Mouse (Mus musculus): ENCODE results near the gene Pnpla1. TPM values are rescaled to one million over a fixed set of nuclear protein-coding genes. Genes with fewer than 3 reads are reported as not detected.

The Pnpla1 gene
- polyA plus RNA-seq, 1 experiment from 2014 or later: 0.04 TPM

- TF ChIP-seq EP300 (IDR thresholded peaks at IDR 0.05) (no peak), CTCF (IDR thresholded peaks at IDR 0.05) (no peak)
- H3K4me3 ChIP-seq (ENCODE audit: low read depth, low read length): no peak overlapping the region
- WGBS: 85% methylated on average over 8 of the region's 8 CpGs
- DNase-seq (ENCODE audit: low spot score): no peak
- H3K4me1 ChIP-seq (ENCODE audit: insufficient read depth, low read depth, low read length): no peaks in the 10 kb centered on the region
- no peak overlapping the region for H3K4me2 ChIP-seq (replicated peaks; ENCODE audit: low read depth, low read length)
- ATAC-seq: no peak
- no peaks in the 10 kb centered on the region for H3K27me3 ChIP-seq (replicated peaks; ENCODE audit: insufficient read depth, low read length)
- H3K9ac ChIP-seq (replicated peaks; ENCODE audit: low read depth): no peak overlapping the region
- no peak overlapping the region for H3K27ac ChIP-seq (ENCODE audit: low read length)
- H3K36me3 ChIP-seq (ENCODE audit: insufficient read depth, low read length): peaks cover 52% of the 10 kb centered on the region
- no peaks in the 10 kb centered on the region for H3K9me3 ChIP-seq (ENCODE audit: low read length)
Observed at GRCm38 (mm10) chr17:28827665-28828231, 30.5 kb upstream of the Pnpla1 start.

DNA sequence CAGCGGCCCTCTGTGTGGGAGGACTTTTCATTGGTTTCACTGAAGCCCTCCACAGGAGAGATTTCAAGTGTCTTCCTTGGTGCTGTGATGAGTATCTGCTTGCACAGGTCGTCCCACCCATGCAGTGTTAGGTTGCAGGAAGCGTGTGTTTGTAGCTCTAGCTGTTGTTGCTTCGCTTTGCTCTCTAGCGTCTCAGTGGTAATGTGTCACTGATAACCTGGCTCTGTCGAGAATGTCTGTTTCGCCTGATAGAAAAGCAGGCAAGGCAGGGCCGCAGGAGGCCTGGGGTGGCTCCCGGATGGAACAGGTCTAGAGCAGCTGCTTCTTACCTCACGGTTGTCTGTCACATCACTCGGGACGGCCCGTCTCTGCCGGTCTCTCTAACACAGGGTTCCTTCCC is 29.1 kb upstream of the Pnpla1 start:
- Histone ChIP-seq H3K4me3 (ENCODE audit: low read depth, low read length) (no peak overlapping the region), H3K9me3 (ENCODE audit: low read length) (no peaks in the 10 kb centered on the region), H3K27ac (ENCODE audit: low read length) (no peak overlapping the region), H3K4me1 (ENCODE audit: insufficient read depth, low read depth, low read length) (no peaks in the 10 kb centered on the region), H3K9ac (replicated peaks; ENCODE audit: low read depth) (no peak overlapping the region), H3K4me2 (replicated peaks; ENCODE audit: low read depth, low read length) (no peak overlapping the region), H3K36me3 (ENCODE audit: insufficient read depth, low read length) (peaks cover 45% of the 10 kb centered on the region), H3K27me3 (replicated peaks; ENCODE audit: insufficient read depth, low read length) (no peaks in the 10 kb centered on the region)
- 73% methylated on average over 14 of the region's 14 CpGs for WGBS
- TF ChIP-seq CTCF (IDR thresholded peaks at IDR 0.05): no peak
- no peak for TF ChIP-seq EP300 (IDR thresholded peaks at IDR 0.05)
- ATAC-seq (no peak), DNase-seq (ENCODE audit: low spot score) (no peak)

DNA sequence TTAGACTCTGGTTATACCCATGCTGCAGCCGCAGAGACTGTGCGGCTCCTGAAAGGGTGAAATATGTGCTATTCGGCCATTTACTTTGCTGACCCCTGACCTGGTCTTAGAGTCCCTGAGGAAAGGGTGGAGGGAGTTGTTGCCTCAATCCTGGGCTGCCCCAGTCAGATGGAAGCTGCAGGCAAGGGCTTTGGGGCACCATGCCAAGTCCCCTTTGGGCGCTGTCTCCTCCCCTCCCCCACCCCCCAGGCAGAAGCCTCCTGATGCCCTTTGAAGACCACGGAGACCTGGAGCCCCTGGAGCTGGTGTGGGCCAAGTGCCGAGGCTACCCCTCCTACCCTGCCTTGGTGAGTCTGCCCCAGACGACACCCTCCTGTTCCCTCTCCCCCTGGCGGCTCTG is 27.1 kb upstream of the Pnpla1 start:
- DNase-seq (ENCODE audit: low spot score) (no peak), ATAC-seq (no peak)
- H3K4me1 ChIP-seq (ENCODE audit: insufficient read depth, low read depth, low read length): no peaks in the 10 kb centered on the region
- no peak overlapping the region for H3K9ac ChIP-seq (replicated peaks; ENCODE audit: low read depth)
- no peak overlapping the region for H3K4me2 ChIP-seq (replicated peaks; ENCODE audit: low read depth, low read length)
- TF ChIP-seq CTCF (IDR thresholded peaks at IDR 0.05): no peak
- no peak for TF ChIP-seq EP300 (IDR thresholded peaks at IDR 0.05)
- H3K9me3 ChIP-seq (ENCODE audit: low read length): no peaks in the 10 kb centered on the region
- H3K36me3 ChIP-seq (ENCODE audit: insufficient read depth, low read length): peaks cover 37% of the 10 kb centered on the region
- no peak overlapping the region for H3K27ac ChIP-seq (ENCODE audit: low read length)
- H3K4me3 ChIP-seq (ENCODE audit: low read depth, low read length): no peak overlapping the region
- no peaks in the 10 kb centered on the region for H3K27me3 ChIP-seq (replicated peaks; ENCODE audit: insufficient read depth, low read length)
- 74% methylated on average over 8 of the region's 8 CpGs for WGBS

- no peaks in the 10 kb centered on the region for H3K27me3 ChIP-seq (replicated peaks; ENCODE audit: insufficient read depth, low read length)
- ATAC-seq (no peak), DNase-seq (ENCODE audit: low spot score) (no peak)
- H3K4me3 ChIP-seq (ENCODE audit: low read depth, low read length): no peak overlapping the region
- no peaks in the 10 kb centered on the region for H3K9me3 ChIP-seq (ENCODE audit: low read length)
- H3K27ac ChIP-seq (ENCODE audit: low read length): no peak overlapping the region
- no peaks in the 10 kb centered on the region for H3K4me1 ChIP-seq (ENCODE audit: insufficient read depth, low read depth, low read length)
- H3K36me3 ChIP-seq (ENCODE audit: insufficient read depth, low read length): peaks cover 36% of the 10 kb centered on the region
- H3K9ac ChIP-seq (replicated peaks; ENCODE audit: low read depth): no peak overlapping the region
- no peak overlapping the region for H3K4me2 ChIP-seq (replicated peaks; ENCODE audit: low read depth, low read length)
- TF ChIP-seq EP300 (IDR thresholded peaks at IDR 0.05) (no peak), CTCF (IDR thresholded peaks at IDR 0.05) (peak; percentile 36)
- WGBS: 81% methylated on average over 9 of the region's 9 CpGs
Observed at GRCm38 (mm10) chr17:28832040-28832439, 26.2 kb upstream of the Pnpla1 start.

DNA sequence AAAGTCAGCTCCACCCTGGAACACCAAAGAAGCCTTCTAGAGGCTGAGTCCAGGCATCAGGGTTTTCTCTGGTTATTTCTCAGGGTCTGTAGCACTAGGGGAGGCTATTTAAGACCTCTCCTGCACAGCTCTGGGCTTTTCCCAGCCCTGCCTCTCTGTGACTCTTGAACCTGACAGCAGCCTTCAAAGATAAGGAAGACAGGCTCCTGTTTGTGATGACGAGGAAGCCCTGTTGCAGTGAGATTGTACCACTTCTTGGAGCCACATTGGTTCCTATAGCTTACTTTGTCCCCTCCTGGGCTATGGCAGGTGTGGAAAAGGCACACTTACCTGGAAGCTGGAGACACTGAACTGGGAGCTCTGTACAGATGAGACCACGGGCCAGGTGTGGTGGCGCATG is 25.3 kb upstream of the Pnpla1 start:
- Histone ChIP-seq H3K4me1 (ENCODE audit: insufficient read depth, low read depth, low read length) (no peaks in the 10 kb centered on the region), H3K27me3 (replicated peaks; ENCODE audit: insufficient read depth, low read length) (no peaks in the 10 kb centered on the region), H3K4me2 (replicated peaks; ENCODE audit: low read depth, low read length) (no peak overlapping the region), H3K9ac (replicated peaks; ENCODE audit: low read depth) (no peak overlapping the region), H3K36me3 (ENCODE audit: insufficient read depth, low read length) (peaks cover 38% of the 10 kb centered on the region), H3K4me3 (ENCODE audit: low read depth, low read length) (no peak overlapping the region), H3K27ac (ENCODE audit: low read length) (no peak overlapping the region), H3K9me3 (ENCODE audit: low read length) (no peaks in the 10 kb centered on the region)
- no peak for TF ChIP-seq CTCF (IDR thresholded peaks at IDR 0.05)
- no peak for TF ChIP-seq EP300 (IDR thresholded peaks at IDR 0.05)
- no peak for DNase-seq (ENCODE audit: low spot score)
- 78% methylated on average over 3 of the region's 3 CpGs for WGBS
- ATAC-seq: no peak

- DNase-seq (ENCODE audit: low spot score) (peak; percentile 49), ATAC-seq (peak; percentile 70)
- no peak overlapping the region for H3K9ac ChIP-seq (replicated peaks; ENCODE audit: low read depth)
- 61% methylated on average over 10 of the region's 10 CpGs for WGBS
- no peaks in the 10 kb centered on the region for H3K27me3 ChIP-seq (replicated peaks; ENCODE audit: insufficient read depth, low read length)
- H3K36me3 ChIP-seq (ENCODE audit: insufficient read depth, low read length): peaks cover 26% of the 10 kb centered on the region
- H3K9me3 ChIP-seq (ENCODE audit: low read length): no peaks in the 10 kb centered on the region
- 0 out of 2 replicates have a peak overlapping the region, but pooled peaks have one; percentile 43 for H3K27ac ChIP-seq (ENCODE audit: low read length)
- H3K4me1 ChIP-seq (ENCODE audit: insufficient read depth, low read depth, low read length): no peaks in the 10 kb centered on the region
- H3K4me3 ChIP-seq (ENCODE audit: low read depth, low read length): no peak overlapping the region
- TF ChIP-seq CTCF (IDR thresholded peaks at IDR 0.05) (no peak), EP300 (IDR thresholded peaks at IDR 0.05) (0 out of 2 replicates have a peak, but pooled peaks have one; percentile 6)
- H3K4me2 ChIP-seq (replicated peaks; ENCODE audit: low read depth, low read length): no peak overlapping the region
Observed at GRCm38 (mm10) chr17:28834676-28835075, 23.5 kb upstream of the Pnpla1 start.

DNA sequence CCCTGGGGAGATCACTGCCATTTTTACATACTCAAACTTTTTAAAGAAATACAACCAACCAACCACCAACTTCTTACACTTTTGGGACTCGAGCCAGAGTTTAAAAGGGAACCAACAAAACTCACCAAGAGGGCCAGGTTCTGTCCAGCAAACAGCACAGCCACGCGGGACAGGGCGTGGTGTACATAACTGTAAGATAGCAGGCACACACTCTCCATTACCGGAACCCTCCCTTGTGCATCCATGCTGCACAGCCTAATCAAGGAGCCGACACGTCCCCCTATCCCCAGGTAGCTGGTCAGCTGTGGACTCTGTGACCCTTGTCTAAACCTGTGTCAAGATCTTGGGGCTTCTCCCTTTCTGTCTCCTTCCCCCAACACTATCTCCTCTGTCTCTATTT is 20.4 kb upstream of the Pnpla1 start:
- TF ChIP-seq CTCF (IDR thresholded peaks at IDR 0.05) (no peak), EP300 (IDR thresholded peaks at IDR 0.05) (no peak)
- no peak overlapping the region for H3K27ac ChIP-seq (ENCODE audit: low read length)
- no peak overlapping the region for H3K4me3 ChIP-seq (ENCODE audit: low read depth, low read length)
- H3K9ac ChIP-seq (replicated peaks; ENCODE audit: low read depth): no peak overlapping the region
- H3K27me3 ChIP-seq (replicated peaks; ENCODE audit: insufficient read depth, low read length): no peaks in the 10 kb centered on the region
- H3K9me3 ChIP-seq (ENCODE audit: low read length): no peaks in the 10 kb centered on the region
- no peaks in the 10 kb centered on the region for H3K4me1 ChIP-seq (ENCODE audit: insufficient read depth, low read depth, low read length)
- H3K4me2 ChIP-seq (replicated peaks; ENCODE audit: low read depth, low read length): no peak overlapping the region
- no peak for ATAC-seq
- 88% methylated on average over 7 of the region's 7 CpGs for WGBS
- peaks cover 17% of the 10 kb centered on the region; the same call in 1 of the 2 replicates for H3K36me3 ChIP-seq (ENCODE audit: insufficient read depth, low read length)
- DNase-seq (ENCODE audit: low spot score): no peak

Data from lung, postnatal 0 days (tissue).